Mouse (Mus musculus): ENCODE data around the gene Samhd1. TPM values are rescaled to one million over a fixed set of nuclear protein-coding genes. Genes with fewer than 3 reads are reported as not detected.

Gene Samhd1
- total RNA-seq, 1 experiment, result 25.7 TPM

DNA sequence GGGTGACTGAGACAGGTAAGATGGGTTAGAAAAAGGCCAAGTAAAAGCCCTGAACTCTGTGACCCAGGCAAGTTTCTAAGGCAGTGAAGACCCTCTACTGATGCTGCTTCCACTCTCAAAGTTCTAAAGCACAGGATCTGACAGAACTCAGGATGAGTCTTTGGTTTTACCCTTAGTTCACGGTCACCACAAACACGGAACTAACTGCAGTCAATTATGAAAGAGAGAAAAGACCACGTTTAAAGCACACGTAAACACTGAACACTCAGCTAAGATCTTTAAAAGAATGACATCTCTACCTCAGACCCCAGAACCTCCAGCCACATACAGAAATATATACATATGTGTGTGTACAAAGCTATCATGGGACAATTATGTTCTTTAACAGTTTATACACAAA lies 6.0 kb downstream of the Samhd1 start:
- no peak for TF ChIP-seq ZNF384 (IDR thresholded peaks at IDR 0.05; ENCODE audit: low read depth, low read length)
- in situ Hi-C loops (cut with MboI; ENCODE audit: low sequenced_read_pairs in 2 of 2, unreplicated experiment in 2 of 2), result no loop called here
- Histone ChIP-seq H3K9ac (ENCODE audit: insufficient read depth, low read depth, low read length, poor library complexity, severe bottlenecking) (no peak overlapping the region), H3K36me3 (ENCODE audit: control insufficient read depth, insufficient read depth, low read length, poor library complexity, severe bottlenecking) (no peaks in the 10 kb centered on the region; the same call in 1 of the 2 replicates), H3K4me3 (ENCODE audit: insufficient read depth in 1 of 2, low read depth in 1 of 2, low read length in 2 of 2, poor library complexity in 1 of 2, severe bottlenecking in 1 of 2) (no peak overlapping the region), H3K9me3 (ENCODE audit: control insufficient read depth, insufficient read depth, low read depth, low read length) (no peaks in the 10 kb centered on the region), H3K4me1 (ENCODE audit: control insufficient read depth in 2 of 2, insufficient read depth in 2 of 2, low read length in 2 of 2, poor library complexity in 1 of 2) (no peaks in the 10 kb centered on the region; a peak in 1 of 4 replicates), H3K27ac (ENCODE audit: insufficient read depth, low read depth, low read length, poor library complexity, severe bottlenecking) (no peak overlapping the region)
- DNase-seq (ENCODE audit: low read depth, low spot score), result no peak

GRCm38 (mm10) chr2:157128072-157128471 lies 7.0 kb downstream of the Samhd1 start:
- Histone ChIP-seq H3K4me1 (ENCODE audit: control insufficient read depth in 2 of 2, insufficient read depth in 2 of 2, low read length in 2 of 2, poor library complexity in 1 of 2) (no peaks in the 10 kb centered on the region; a peak in 1 of 4 replicates), H3K36me3 (ENCODE audit: control insufficient read depth, insufficient read depth, low read length, poor library complexity, severe bottlenecking) (no peaks in the 10 kb centered on the region; the same call in 1 of the 2 replicates), H3K9ac (ENCODE audit: insufficient read depth, low read depth, low read length, poor library complexity, severe bottlenecking) (no peak overlapping the region), H3K9me3 (ENCODE audit: control insufficient read depth, insufficient read depth, low read depth, low read length) (no peaks in the 10 kb centered on the region), H3K27ac (ENCODE audit: insufficient read depth, low read depth, low read length, poor library complexity, severe bottlenecking) (no peak overlapping the region), H3K4me3 (ENCODE audit: insufficient read depth in 1 of 2, low read depth in 1 of 2, low read length in 2 of 2, poor library complexity in 1 of 2, severe bottlenecking in 1 of 2) (no peak overlapping the region)
- in situ Hi-C loops (cut with MboI; ENCODE audit: low sequenced_read_pairs in 2 of 2, unreplicated experiment in 2 of 2), result no loop called here
- no peak for DNase-seq (ENCODE audit: low read depth, low spot score)
- TF ChIP-seq CHD2 (IDR thresholded peaks at IDR 0.05; ENCODE audit: low read depth, low read length) (no peak), ZNF384 (IDR thresholded peaks at IDR 0.05; ENCODE audit: low read depth, low read length) (no peak), MAFK (IDR thresholded peaks at IDR 0.05; ENCODE audit: insufficient read depth, low read depth, low read length) (no peak), HCFC1 (IDR thresholded peaks at IDR 0.05; ENCODE audit: borderline replicate concordance, insufficient read depth, low read length) (no peak), ZC3H11A (IDR thresholded peaks at IDR 0.05; ENCODE audit: borderline replicate concordance, low read depth, low read length) (no peak)

DNA sequence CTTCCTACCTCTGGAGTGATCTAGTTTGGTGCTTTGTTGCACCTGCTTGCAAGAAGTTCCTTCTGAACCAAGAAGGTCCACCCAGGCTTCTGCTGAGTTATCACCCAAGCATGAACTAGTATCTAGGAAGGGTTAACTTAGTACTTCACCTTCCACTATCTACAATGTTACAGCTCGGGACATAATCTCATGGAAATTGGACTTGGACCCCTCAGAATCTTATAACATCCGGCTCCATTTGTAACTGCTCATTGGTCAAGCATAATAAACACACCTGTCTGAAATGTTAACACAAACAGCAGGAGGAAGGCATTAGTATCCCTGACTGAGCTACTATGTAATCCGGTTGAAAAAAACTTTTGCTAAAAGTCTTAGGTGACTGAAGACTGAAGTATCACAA lies 7.7 kb downstream of the Samhd1 start:
- DNase-seq (ENCODE audit: low read depth, low spot score), result no peak
- H3K9ac ChIP-seq (ENCODE audit: insufficient read depth, low read depth, low read length, poor library complexity, severe bottlenecking), result no peak overlapping the region
- no peaks in the 10 kb centered on the region for H3K4me1 ChIP-seq (ENCODE audit: control insufficient read depth in 2 of 2, insufficient read depth in 2 of 2, low read length in 2 of 2, poor library complexity in 1 of 2)
- H3K27ac ChIP-seq (ENCODE audit: insufficient read depth, low read depth, low read length, poor library complexity, severe bottlenecking), result no peak overlapping the region
- no peak overlapping the region for H3K4me3 ChIP-seq (ENCODE audit: insufficient read depth in 1 of 2, low read depth in 1 of 2, low read length in 2 of 2, poor library complexity in 1 of 2, severe bottlenecking in 1 of 2)
- in situ Hi-C loops (cut with MboI; ENCODE audit: low sequenced_read_pairs in 2 of 2, unreplicated experiment in 2 of 2), result no loop called here
- no peaks in the 10 kb centered on the region for H3K9me3 ChIP-seq (ENCODE audit: control insufficient read depth, insufficient read depth, low read depth, low read length)
- no peaks in the 10 kb centered on the region; the same call in 1 of the 2 replicates for H3K36me3 ChIP-seq (ENCODE audit: control insufficient read depth, insufficient read depth, low read length, poor library complexity, severe bottlenecking)
- TF ChIP-seq CHD2 (IDR thresholded peaks at IDR 0.05; ENCODE audit: low read depth, low read length), result no peak
- no peak for TF ChIP-seq HCFC1 (IDR thresholded peaks at IDR 0.05; ENCODE audit: borderline replicate concordance, insufficient read depth, low read length)
- no peak for TF ChIP-seq MAFK (IDR thresholded peaks at IDR 0.05; ENCODE audit: insufficient read depth, low read depth, low read length)
- no peak for TF ChIP-seq ZC3H11A (IDR thresholded peaks at IDR 0.05; ENCODE audit: borderline replicate concordance, low read depth, low read length)
- no peak for TF ChIP-seq ZNF384 (IDR thresholded peaks at IDR 0.05; ENCODE audit: low read depth, low read length)

- DNase-seq (ENCODE audit: low read depth, low spot score), result no peak
- Histone ChIP-seq H3K27ac (ENCODE audit: insufficient read depth, low read depth, low read length, poor library complexity, severe bottlenecking) (no peak overlapping the region), H3K9ac (ENCODE audit: insufficient read depth, low read depth, low read length, poor library complexity, severe bottlenecking) (no peak overlapping the region), H3K36me3 (ENCODE audit: control insufficient read depth, insufficient read depth, low read length, poor library complexity, severe bottlenecking) (peaks cover 3% of the 10 kb centered on the region; the same call in 1 of the 2 replicates), H3K4me1 (ENCODE audit: control insufficient read depth in 2 of 2, insufficient read depth in 2 of 2, low read length in 2 of 2, poor library complexity in 1 of 2) (no peaks in the 10 kb centered on the region), H3K4me3 (ENCODE audit: insufficient read depth in 1 of 2, low read depth in 1 of 2, low read length in 2 of 2, poor library complexity in 1 of 2, severe bottlenecking in 1 of 2) (no peak overlapping the region), H3K9me3 (ENCODE audit: control insufficient read depth, insufficient read depth, low read depth, low read length) (no peaks in the 10 kb centered on the region)
- TF ChIP-seq ZNF384 (IDR thresholded peaks at IDR 0.05; ENCODE audit: low read depth, low read length) (no peak), CHD2 (IDR thresholded peaks at IDR 0.05; ENCODE audit: low read depth, low read length) (no peak), HCFC1 (IDR thresholded peaks at IDR 0.05; ENCODE audit: borderline replicate concordance, insufficient read depth, low read length) (no peak), MAFK (IDR thresholded peaks at IDR 0.05; ENCODE audit: insufficient read depth, low read depth, low read length) (no peak), ZC3H11A (IDR thresholded peaks at IDR 0.05; ENCODE audit: borderline replicate concordance, low read depth, low read length) (no peak)
- in situ Hi-C loops (cut with MboI; ENCODE audit: low sequenced_read_pairs in 2 of 2, unreplicated experiment in 2 of 2), result no loop called here
These were observed 9.8 kb downstream of the Samhd1 start for GRCm38 (mm10) chr2:157125246-157125645.

GRCm38 (mm10) chr2:157121766-157122165 lies 13.3 kb downstream of the Samhd1 start:
- Histone ChIP-seq H3K36me3 (ENCODE audit: control insufficient read depth, insufficient read depth, low read length, poor library complexity, severe bottlenecking) (peaks cover 3% of the 10 kb centered on the region; the same call in 1 of the 2 replicates), H3K4me1 (ENCODE audit: control insufficient read depth in 2 of 2, insufficient read depth in 2 of 2, low read length in 2 of 2, poor library complexity in 1 of 2) (no peaks in the 10 kb centered on the region), H3K4me3 (ENCODE audit: insufficient read depth in 1 of 2, low read depth in 1 of 2, low read length in 2 of 2, poor library complexity in 1 of 2, severe bottlenecking in 1 of 2) (no peak overlapping the region), H3K9me3 (ENCODE audit: control insufficient read depth, insufficient read depth, low read depth, low read length) (no peaks in the 10 kb centered on the region), H3K9ac (ENCODE audit: insufficient read depth, low read depth, low read length, poor library complexity, severe bottlenecking) (no peak overlapping the region; the same call in 1 of the 2 replicates), H3K27ac (ENCODE audit: insufficient read depth, low read depth, low read length, poor library complexity, severe bottlenecking) (no peak overlapping the region)
- TF ChIP-seq ZNF384 (IDR thresholded peaks at IDR 0.05; ENCODE audit: low read depth, low read length), result no peak
- no peak for TF ChIP-seq ZC3H11A (IDR thresholded peaks at IDR 0.05; ENCODE audit: borderline replicate concordance, low read depth, low read length)
- TF ChIP-seq MAFK (IDR thresholded peaks at IDR 0.05; ENCODE audit: insufficient read depth, low read depth, low read length), result no peak
- no peak for TF ChIP-seq CHD2 (IDR thresholded peaks at IDR 0.05; ENCODE audit: low read depth, low read length)
- TF ChIP-seq HCFC1 (IDR thresholded peaks at IDR 0.05; ENCODE audit: borderline replicate concordance, insufficient read depth, low read length), result no peak
- in situ Hi-C loops (cut with MboI; ENCODE audit: low sequenced_read_pairs in 2 of 2, unreplicated experiment in 2 of 2), result no loop called here
- DNase-seq (ENCODE audit: low read depth, low spot score), result no peak
